12 mouse cellular contexts compared by ENCODE assay signal in genomic region chr7:34985646-34986045, GRCm38 (mm10).
DNase-seq lines count a peak whose midpoint lies in the region; ATAC-seq lines count a peak whose summit lies in the region.
"Had no signal": no experiment of that assay in that cellular context is flagged by ENCODE, and none has a peak within 500 bp of the region (broad histone marks: within the 10 kb centered on the region; RNA-seq: fewer than 3 reads in every experiment).

No protein-coding gene starts in this region.

- no peak overlapping the region for H3K9ac ChIP-seq in hindbrain, embryonic 11.5 days (ENCODE audit: low read depth, low read length)
- no peak overlapping the region for H3K9ac ChIP-seq in hindbrain, embryonic 13.5 days
- H3K9ac ChIP-seq: limb, embryonic 13.5 days; midbrain, embryonic 15.5 days had no signal

- H3K9me3 ChIP-seq in hindbrain, embryonic 11.5 days (ENCODE audit: control insufficient read depth, low read length) = no peaks in the 10 kb centered on the region
- H3K9me3 ChIP-seq in hindbrain, embryonic 13.5 days = no peaks in the 10 kb centered on the region
- H3K9me3 ChIP-seq in limb, embryonic 10.5 days (replicated peaks) = no peaks in the 10 kb centered on the region
- H3K9me3 ChIP-seq: limb, embryonic 13.5 days; midbrain, embryonic 15.5 days had no signal

- H3K4me1 ChIP-seq in hindbrain, embryonic 11.5 days (replicated peaks; ENCODE audit: control insufficient read depth, insufficient read depth, low read length) = no peaks in the 10 kb centered on the region
- peaks cover 23% of the 10 kb centered on the region for H3K4me1 ChIP-seq in hindbrain, embryonic 13.5 days (replicated peaks)
- H3K4me1 ChIP-seq in limb, embryonic 10.5 days = peaks cover 51% of the 10 kb centered on the region

- intact Hi-C loops in gastrocnemius, postnatal 14 days (cut with DNase I; ENCODE audit: low total_unique reads) = no loop called here

- no peaks in the 10 kb centered on the region for H3K27me3 ChIP-seq in hindbrain, embryonic 11.5 days (ENCODE audit: control insufficient read depth, insufficient read depth, low read length)
- H3K27me3 ChIP-seq in hindbrain, embryonic 13.5 days = no peaks in the 10 kb centered on the region
- no peaks in the 10 kb centered on the region for H3K27me3 ChIP-seq in limb, embryonic 10.5 days (ENCODE audit: low read depth, poor library complexity, severe bottlenecking)
- H3K27me3 ChIP-seq: limb, embryonic 13.5 days; midbrain, embryonic 15.5 days had no signal

- H3K36me3 ChIP-seq in hindbrain, embryonic 11.5 days (ENCODE audit: control insufficient read depth, insufficient read depth, low read length) = no peaks in the 10 kb centered on the region
- no peaks in the 10 kb centered on the region for H3K36me3 ChIP-seq in hindbrain, embryonic 13.5 days
- peaks cover 14% of the 10 kb centered on the region for H3K36me3 ChIP-seq in limb, embryonic 10.5 days
- H3K36me3 ChIP-seq: midbrain, embryonic 15.5 days had no signal

- 0 out of 2 replicates have a peak overlapping the region, but pooled peaks have one; percentile 36 for H3K27ac ChIP-seq in hindbrain, embryonic 11.5 days (ENCODE audit: low read depth, low read length)
- H3K27ac ChIP-seq in hindbrain, embryonic 13.5 days = no peak overlapping the region
- peak overlapping the region; percentile 30; the same call in 1 of the 2 replicates for H3K27ac ChIP-seq in limb, embryonic 10.5 days
- H3K27ac ChIP-seq: kidney, postnatal 0 days; limb, embryonic 13.5 days had no signal

- no peak for DNase-seq in hindbrain, embryonic 11.5 days (ENCODE audit: low spot score)
- DNase-seq in c-Kit-positive CD71-positive TER-119-negative erythroid progenitor cells, embryonic 14.5 days (ENCODE audit: low read depth) = peak; percentile 25
- DNase-seq in limb, embryonic 10.5 days (ENCODE audit: low spot score) = no peak
- DNase-seq in spleen, postnatal 10 days (ENCODE audit: low spot score in 2 of 2) = peak; percentile 48 to 69
- DNase-seq in gastrocnemius, postnatal 14 days = no peak
- no peak for DNase-seq in cerebellum, adult 8-10 months
- DNase-seq in adrenal gland, postnatal 36 days = no peak
- DNase-seq: cerebellum, postnatal 14 days had no signal

- no peak overlapping the region for H3K4me3 ChIP-seq in hindbrain, embryonic 11.5 days (ENCODE audit: low read depth, low read length)
- no peak overlapping the region for H3K4me3 ChIP-seq in hindbrain, embryonic 13.5 days
- H3K4me3 ChIP-seq in limb, embryonic 10.5 days = no peak overlapping the region
- H3K4me3 ChIP-seq: limb, embryonic 13.5 days; midbrain, embryonic 15.5 days had no signal

- no peak overlapping the region for H3K4me2 ChIP-seq in hindbrain, embryonic 11.5 days (replicated peaks; ENCODE audit: low read depth, low read length)
- no peak overlapping the region for H3K4me2 ChIP-seq in hindbrain, embryonic 13.5 days
- H3K4me2 ChIP-seq: limb, embryonic 13.5 days; midbrain, embryonic 15.5 days had no signal

- ATAC-seq in hindbrain, embryonic 11.5 days (ENCODE audit: low FRiP score) = no peak
- no peak for ATAC-seq in hindbrain, embryonic 13.5 days (ENCODE audit: low FRiP score)
- ATAC-seq: midbrain, embryonic 15.5 days had no signal

Comparison
In these comparisons a context has a peak if more than half of its experiments do, and no peak if none do; other contexts are left out.
1. DNase-seq: peak in c-Kit-positive CD71-positive TER-119-negative erythroid progenitor cells, embryonic 14.5 days (single experiment) and spleen, postnatal 10 days (2 of 2); none in hindbrain, embryonic 11.5 days (single experiment), limb, embryonic 10.5 days (single experiment), gastrocnemius, postnatal 14 days (single experiment), cerebellum, adult 8-10 months (single experiment) and adrenal gland, postnatal 36 days (0 of 2).